Mouse (Mus musculus): Measurements from ENCODE around the gene Abca4.

Abca4 gene

GRCm38 (mm10) chr3:122043799-122044547 lies at the start of gene Abca4:
TSS of gene Abca4 (plus strand) at chr3:122044443.
- no peak for DNase-seq (ENCODE audit: low spot score in 2 of 2)

- no peak for DNase-seq (ENCODE audit: low spot score in 2 of 2)
These were observed 49.1 kb upstream of the Abca4 start for GRCm38 (mm10) chr3:121995125-121995524.

GRCm38 (mm10) chr3:121999934-122000333 lies 44.3 kb upstream of the Abca4 start:
- no peak for DNase-seq (ENCODE audit: low spot score in 2 of 2)

- no peak for DNase-seq (ENCODE audit: low spot score in 2 of 2)
These were observed 42.7 kb upstream of the Abca4 start for GRCm38 (mm10) chr3:122001568-122001967.

GRCm38 (mm10) chr3:122009818-122010217 lies 34.4 kb upstream of the Abca4 start:
- DNase-seq (ENCODE audit: low spot score in 2 of 2) = no peak

- no peak for DNase-seq (ENCODE audit: low spot score in 2 of 2)
These were observed 34.0 kb upstream of the Abca4 start for GRCm38 (mm10) chr3:122010292-122010691.

- DNase-seq (ENCODE audit: low spot score in 2 of 2) = no peak
These were observed 31.8 kb upstream of the Abca4 start for GRCm38 (mm10) chr3:122012464-122012863.

GRCm38 (mm10) chr3:122018421-122018820 lies 25.8 kb upstream of the Abca4 start:
- no peak for DNase-seq (ENCODE audit: low spot score in 2 of 2)

GRCm38 (mm10) chr3:122019159-122019558 lies 25.1 kb upstream of the Abca4 start:
- no peak for DNase-seq (ENCODE audit: low spot score in 2 of 2)

GRCm38 (mm10) chr3:122021029-122021652 lies 23.1 kb upstream of the Abca4 start:
- DNase-seq (ENCODE audit: low spot score in 2 of 2) = no peak

- DNase-seq (ENCODE audit: low spot score in 2 of 2) = no peak
These were observed 21.9 kb upstream of the Abca4 start for GRCm38 (mm10) chr3:122022355-122022754.

GRCm38 (mm10) chr3:122026676-122027075 lies 17.6 kb upstream of the Abca4 start:
- no peak for DNase-seq (ENCODE audit: low spot score in 2 of 2)

GRCm38 (mm10) chr3:122027776-122028175 lies 16.5 kb upstream of the Abca4 start:
- DNase-seq (ENCODE audit: low spot score in 2 of 2) = no peak

- DNase-seq (ENCODE audit: low spot score in 2 of 2) = no peak
These were observed 10.9 kb upstream of the Abca4 start for GRCm38 (mm10) chr3:122033248-122033837.

GRCm38 (mm10) chr3:122034240-122034639 lies 10.0 kb upstream of the Abca4 start:
- DNase-seq (ENCODE audit: low spot score in 2 of 2) = no peak

- DNase-seq (ENCODE audit: low spot score in 2 of 2) = no peak
These were observed 9.2 kb upstream of the Abca4 start for GRCm38 (mm10) chr3:122035092-122035491.

GRCm38 (mm10) chr3:122040522-122040921 lies 3.7 kb upstream of the Abca4 start:
- no peak for DNase-seq (ENCODE audit: low spot score in 2 of 2)

- no peak for DNase-seq (ENCODE audit: low spot score in 2 of 2)
These were observed 1.1 kb upstream of the Abca4 start for GRCm38 (mm10) chr3:122043102-122043501.

- DNase-seq (ENCODE audit: low spot score in 2 of 2) = peak in 1 of 2 experiments; percentile 49
These were observed 2.0 kb downstream of the Abca4 start for GRCm38 (mm10) chr3:122046187-122046620.

GRCm38 (mm10) chr3:122047402-122047801 lies 3.2 kb downstream of the Abca4 start:
- DNase-seq (ENCODE audit: low spot score in 2 of 2) = no peak

GRCm38 (mm10) chr3:122047921-122048861 lies 3.9 kb downstream of the Abca4 start:
- peak; percentile 39 to 79 for DNase-seq (ENCODE audit: low spot score in 2 of 2)

- DNase-seq (ENCODE audit: low spot score in 2 of 2) = no peak
These were observed 4.9 kb downstream of the Abca4 start for GRCm38 (mm10) chr3:122049158-122049557.
